Mouse (Mus musculus) spleen, embryonic (tissue): ENCODE data around the gene Pknox1.
"Not testable (repeated sequence)": the region's sequence is repeated elsewhere in the genome, so short reads cannot be mapped to it uniquely, and the experiment has no call there.

Experiments used
- CTCF ChIA-PET: fragments of 350-600 bp; sonication (Branson Sonifier 250); formaldehyde crosslinking; loops from one replicate; lab custom pipeline; 2022; lab: Charles Lee

Gene Pknox1

DNA sequence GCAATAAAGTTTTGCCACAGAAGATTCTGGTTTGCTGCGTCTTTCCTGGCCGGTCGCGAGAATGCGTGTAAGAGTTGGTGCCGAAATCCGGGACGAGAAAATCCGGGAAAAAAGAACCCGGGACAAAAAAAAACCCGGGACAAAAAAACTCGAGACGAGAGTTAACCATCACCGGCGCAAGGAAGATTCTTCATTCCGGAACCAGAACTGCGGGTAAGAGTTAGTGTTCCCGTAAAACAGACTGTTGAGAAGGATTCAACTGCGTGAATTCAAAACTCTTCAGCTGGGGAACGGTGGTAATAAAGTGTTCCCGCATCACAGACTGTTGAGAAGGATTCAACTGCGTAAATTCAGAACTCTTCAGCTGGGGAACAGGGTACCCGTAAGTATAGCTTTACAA, 11.9 kb upstream of the Pknox1 start:
- CTCF ChIA-PET = not testable (repeated sequence)

DNA sequence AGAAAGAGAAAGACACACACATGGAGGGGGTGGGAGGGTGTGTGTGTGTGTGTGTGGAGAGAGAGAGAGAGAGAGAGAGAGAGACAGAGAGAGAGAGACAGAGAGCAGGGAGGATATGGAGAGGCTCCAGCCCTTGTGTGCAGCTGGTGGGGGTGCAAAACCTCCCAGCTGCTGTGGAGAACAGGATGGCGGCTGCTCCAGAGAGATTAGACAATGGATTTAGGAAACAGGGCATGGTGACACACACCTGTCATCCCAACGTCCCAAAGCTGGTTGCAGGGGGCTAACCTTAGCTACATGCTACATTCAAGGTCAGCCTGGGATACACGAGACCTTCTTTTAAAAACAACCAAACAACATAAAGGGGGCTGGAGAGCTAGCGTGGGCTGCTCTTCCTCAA, 8.3 kb upstream of the Pknox1 start:
- CTCF ChIA-PET = no interaction called here

DNA sequence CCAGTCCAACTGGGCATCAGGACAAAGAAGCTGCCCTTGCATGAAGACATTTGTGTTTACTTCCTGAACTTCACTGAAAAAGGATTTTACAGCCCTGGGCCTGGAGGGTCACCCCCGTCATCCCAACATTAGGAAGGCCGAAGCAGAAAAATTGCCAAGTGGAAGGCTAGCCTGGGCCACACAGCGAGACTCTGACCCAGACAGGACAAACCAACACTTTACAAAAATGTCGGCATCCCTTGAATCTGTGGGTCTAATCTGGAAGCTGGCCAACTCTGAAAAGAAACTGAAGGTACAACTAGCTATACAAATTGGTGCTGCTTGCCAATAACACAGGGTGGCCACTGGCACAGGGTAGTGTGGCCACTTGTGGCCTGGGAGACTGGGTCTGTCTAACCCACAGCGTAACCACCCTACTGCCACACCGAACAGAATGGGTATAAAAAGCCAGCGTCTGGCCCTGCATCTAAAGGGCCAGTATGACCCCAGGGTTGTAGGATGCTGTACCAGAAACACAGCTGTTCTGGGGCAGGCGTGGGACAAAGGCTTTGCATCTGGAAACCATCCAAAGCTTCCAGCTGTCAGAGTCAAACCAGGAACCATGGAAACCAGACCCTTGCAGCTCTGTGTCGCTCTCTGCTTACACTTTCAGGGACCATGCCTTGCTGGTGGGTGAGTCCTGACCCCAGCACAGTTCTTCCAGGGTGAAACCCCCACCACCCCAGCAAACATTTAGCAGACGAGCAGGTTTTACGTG, 7.2 kb upstream of the Pknox1 start:
- CTCF ChIA-PET = no interaction called here

DNA sequence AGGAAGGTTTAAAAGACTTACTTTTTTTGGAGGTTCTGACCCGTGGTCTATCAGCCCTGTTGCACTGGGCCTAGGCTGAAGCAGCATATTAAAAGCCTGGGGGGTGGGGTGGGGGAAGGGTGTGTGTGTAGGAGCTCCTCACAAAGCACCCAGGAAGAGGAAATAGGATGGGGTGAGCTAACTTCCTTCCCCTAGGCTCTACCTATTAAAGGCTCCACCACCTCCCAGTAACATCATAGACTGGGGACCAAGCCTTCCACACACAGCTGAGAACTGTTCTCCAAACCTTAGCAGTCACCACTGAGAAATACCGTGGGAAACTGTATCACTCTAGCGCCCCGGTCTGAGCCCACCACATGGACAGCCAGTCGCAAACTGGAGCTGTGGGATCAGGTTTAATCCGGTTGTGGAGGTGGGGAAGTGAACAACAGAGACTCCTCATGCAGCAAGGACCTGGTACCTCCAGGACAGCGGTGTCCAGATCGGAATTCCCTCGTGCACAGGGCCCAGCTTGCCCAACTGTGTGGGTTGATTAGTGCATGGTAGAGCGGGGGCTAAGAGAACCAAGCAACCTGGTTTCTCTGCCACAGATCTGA, 6.5 kb upstream of the Pknox1 start:
- CTCF ChIA-PET = interaction anchor here (0.5 kb wide), 1 partner anchor 47 kb away, joined by 3 read pairs; no protein-coding TSS in a partner anchor

DNA sequence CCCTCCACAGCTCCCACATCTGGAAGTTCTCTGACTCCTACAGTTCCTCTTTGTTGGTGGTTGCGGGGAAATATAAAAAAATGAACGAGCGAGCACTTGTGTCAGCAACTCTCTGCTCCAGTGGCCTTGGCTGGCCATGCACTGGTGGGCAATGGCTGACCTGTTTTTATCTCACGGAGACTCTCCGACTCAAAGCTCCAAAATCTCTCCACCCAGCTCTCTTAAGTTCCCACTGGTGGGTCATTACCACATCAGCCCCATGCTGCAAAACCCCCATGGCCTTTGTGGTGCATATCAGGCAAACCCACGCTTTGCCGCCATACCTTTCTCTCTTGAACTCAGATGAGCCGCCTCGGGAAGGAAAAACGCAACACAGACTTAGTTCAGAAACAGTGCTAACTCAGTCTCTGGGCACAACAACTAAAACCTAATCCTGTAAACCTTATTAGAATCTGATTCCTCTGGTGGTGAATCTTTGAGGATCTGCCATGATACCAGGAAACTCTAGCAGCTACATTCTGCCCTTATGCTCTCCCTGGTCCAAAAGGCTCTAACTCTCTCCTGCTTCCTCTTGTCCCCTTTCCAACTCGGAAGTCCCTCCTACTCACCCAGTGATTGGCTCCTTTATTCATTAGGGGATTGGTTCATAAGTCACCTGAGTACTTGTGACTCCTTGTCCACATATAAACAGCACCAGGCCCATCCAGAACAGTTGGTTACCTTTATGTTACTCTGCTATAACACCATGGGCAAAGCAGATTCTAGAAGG, 5.3 kb upstream of the Pknox1 start:
- CTCF ChIA-PET = no interaction called here

DNA sequence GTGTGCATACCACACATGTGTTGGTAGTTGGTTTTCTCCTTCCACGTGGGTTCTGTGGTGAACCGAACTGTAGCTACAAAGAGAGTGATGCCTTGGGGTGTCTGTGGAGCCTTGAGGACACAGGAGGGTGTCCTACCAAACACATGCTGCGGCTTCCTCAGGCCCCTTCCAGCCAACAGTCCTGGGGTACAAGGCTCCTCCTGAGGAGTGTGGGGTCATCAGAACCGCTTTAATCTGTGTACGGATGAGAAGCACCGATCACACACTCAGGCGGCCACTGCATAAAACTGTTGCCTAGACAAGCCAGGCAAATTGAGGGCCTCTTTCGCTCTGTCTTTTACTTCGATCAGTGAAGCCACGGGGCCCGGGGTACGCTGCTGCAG, 911 bp upstream of the Pknox1 start:
- CTCF ChIA-PET = no interaction called here

DNA sequence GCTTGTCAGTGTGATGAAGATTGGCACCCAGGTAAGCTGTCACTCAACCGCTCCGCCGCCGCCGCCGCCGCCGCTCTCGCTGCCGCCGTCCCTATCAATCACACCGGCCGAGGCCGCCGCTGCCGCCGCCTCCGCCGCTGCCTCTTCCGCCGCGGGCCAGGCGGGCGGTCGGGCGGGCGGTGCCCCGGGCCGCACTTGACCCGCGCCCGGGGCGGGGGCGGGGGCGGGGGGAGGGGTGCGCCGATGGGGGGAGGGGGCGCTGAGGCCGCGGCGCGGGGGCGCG, 265 bp downstream of the Pknox1 start:
- CTCF ChIA-PET = no interaction called here

DNA sequence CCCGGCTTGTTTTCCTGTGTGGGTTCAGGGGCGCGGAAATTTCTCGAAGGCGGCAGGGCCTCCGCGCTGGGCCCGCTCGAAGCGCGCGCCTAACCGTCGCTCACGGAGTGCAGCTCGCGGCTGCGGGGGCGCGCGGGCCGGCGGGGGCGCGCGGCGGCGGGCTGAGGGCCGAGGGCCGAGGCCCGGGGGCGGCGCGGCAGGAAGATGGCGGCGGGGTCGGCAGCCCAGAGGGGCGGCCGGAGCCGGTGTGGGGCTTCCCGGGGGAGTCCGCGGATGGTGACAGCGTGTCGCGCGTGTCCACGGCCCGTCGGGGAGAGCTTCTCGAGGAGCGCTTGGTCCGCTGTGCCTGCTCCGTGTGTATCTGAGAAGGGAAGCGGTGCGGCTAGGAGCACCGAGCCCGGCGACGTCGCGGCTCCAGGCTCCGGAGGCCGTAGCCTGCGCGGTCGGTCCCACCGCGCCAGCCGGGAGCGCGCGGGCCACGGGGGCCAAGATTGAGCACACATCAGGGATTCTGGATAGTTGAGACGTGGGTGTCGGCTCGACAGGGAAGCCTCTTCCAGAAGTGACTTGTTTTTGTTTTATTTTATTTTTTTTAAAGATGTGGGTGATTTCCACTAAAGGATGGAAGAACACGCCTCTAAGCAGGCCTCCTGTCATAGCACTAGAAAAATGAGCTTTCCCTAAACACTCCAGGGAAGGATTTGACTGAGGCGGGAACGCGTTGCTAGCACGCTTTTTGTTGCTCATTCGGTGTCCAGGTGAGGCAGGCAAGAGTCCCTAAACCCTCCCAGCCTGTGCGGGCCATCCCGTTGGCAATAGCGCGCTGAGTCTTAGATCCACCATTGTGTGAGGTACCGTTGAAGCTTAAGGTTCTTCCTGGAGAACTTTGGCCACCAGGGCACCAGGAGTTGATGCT, 865 bp downstream of the Pknox1 start:
- CTCF ChIA-PET = no interaction called here

DNA sequence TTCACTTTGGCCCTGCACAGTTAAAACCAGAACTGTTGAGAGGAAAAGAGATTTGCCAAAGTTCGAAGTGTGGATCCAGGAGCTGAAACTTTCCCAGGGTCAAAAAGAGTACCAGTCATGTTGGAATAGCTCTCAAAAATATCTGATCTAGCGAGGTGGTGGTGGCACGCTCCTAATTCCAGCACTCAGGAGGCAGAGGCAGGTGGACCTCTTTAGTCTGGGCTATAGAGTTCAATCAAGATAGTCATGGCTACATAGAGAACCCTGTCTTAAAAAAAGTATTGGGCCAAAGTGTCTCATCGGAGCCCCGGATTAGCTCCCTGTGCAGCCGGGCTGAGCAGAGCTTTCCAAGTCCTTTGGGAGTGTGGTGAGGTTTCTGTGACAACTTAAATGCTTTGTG, 1.7 kb downstream of the Pknox1 start:
- CTCF ChIA-PET = no interaction called here

DNA sequence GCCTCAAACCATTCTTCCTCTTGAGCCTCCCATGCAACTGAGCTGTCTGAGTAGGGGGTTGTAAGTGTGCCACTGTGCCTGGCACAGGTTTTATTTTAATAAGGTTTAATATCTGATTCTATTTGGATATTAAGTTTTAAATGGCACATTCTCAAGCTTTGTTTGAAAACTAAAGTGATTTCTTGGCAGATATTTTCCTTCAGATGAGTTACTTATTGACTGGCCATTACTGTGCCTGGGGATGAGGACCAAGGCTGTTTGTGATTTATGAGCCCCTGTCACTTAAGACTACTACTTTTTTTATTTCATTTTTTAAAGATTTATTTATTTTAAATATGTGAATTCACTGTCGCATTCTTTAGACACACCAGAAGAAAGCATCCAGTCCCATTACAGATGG, 5.2 kb downstream of the Pknox1 start:
- CTCF ChIA-PET = no interaction called here

DNA sequence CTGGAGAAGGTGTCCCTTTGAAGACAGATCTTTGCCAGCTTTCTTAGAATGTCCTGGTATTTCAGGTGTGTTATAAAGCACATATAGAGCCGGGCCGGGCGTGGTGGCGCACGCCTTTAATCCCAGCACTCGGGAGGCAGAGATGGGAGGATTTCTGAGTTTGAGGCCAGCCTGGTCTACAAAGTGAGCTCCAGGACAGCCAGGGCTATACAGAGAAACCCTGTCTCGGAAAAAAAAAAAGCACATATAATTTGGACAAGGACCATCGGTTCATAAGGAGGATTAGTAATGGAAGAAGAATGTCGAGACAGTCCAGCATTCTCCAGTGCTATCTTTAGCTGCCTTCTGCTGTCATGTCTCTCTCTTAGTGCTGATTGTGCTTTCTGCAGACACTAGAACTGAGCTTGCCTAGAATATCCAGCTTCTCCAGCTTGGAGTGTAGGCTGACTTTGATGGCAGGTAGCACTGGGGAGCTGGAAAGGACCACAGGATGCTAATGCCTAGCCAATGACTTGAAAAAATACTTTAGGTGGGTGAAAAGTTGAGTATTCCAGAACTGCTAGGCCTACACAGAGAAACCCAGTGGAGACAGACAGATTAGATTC, 5.9 kb downstream of the Pknox1 start:
- CTCF ChIA-PET = no interaction called here

DNA sequence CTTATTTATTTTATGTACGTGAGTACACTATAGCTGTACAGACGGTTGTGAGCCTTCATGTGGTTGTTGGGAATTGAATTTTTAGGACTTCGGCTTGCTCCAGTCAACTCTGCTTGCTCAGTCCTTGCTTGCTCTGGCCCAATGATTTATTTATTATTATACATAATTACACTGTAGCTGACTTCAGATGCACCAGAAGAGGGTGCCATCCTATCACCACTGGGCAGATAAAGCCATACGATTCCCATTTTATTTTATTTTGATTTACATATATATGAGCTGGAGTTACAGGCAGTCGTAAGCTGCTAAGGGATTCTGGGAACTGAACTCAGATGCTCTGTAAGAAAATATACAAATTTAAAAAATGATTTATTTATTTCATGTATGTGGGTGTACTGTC, 7.2 kb downstream of the Pknox1 start:
- CTCF ChIA-PET = interaction anchor here (0.8 kb wide), 1 partner anchor 568 kb away, joined by 13 read pairs; no protein-coding TSS in a partner anchor

DNA sequence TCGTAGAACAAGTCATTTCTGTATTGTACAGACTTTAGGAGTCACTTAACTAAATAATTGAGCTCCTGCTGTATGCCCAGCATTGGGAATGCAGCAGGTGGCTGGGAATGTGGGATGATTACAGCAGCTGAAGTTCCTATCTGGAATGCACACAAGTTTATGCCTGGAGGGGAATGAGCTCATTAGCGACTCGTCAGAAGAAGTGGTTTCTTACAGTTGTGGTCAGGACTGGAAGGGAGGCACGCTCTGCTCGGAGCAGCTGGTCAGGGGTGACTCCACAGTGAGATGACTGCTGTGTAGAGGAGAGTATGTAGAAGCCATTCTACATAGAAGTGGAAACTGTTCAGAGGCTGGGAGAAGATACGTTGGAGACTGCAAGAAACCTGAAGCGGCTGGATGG, 10.1 kb downstream of the Pknox1 start:
- CTCF ChIA-PET = no interaction called here

DNA sequence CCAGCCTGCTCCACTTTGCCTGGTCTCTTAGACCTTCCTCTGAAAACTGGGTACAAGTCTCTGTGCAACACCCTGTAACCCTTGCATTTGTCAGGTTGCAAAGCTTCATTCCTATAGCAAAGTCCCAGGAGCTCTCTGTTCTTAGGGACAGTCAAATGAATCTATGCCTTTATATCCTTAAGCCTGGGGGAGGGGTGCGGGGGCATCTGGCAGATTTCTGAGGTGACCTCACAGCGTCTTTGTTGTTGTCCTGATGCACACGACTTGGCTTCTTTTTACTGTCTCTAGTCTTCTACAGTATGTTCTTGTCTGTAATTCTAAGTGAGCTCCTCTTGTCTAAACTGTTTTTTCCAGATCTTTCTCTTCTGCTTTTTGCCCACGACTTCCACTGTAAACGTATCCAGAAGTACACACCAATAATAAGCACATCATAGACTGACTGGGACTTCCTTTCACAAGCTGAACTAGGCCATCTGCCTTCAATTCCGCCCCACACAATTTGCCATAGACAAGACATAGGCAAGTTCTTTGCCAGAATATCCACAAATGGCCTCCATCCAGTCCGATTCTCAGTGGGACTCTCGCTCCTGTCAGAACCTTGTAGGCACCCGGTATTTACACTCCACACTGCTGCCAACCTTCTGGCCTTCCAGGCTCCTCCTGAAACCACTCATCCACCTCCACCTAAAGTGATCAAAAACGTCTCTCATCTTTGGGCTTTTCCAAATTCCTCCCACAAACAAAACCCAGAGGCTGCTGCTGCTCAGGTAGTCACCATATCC, 12.1 kb downstream of the Pknox1 start:
- CTCF ChIA-PET = interaction anchor here (0.7 kb wide), 1 partner anchor 251 kb away, joined by 3 read pairs; no protein-coding TSS in a partner anchor

DNA sequence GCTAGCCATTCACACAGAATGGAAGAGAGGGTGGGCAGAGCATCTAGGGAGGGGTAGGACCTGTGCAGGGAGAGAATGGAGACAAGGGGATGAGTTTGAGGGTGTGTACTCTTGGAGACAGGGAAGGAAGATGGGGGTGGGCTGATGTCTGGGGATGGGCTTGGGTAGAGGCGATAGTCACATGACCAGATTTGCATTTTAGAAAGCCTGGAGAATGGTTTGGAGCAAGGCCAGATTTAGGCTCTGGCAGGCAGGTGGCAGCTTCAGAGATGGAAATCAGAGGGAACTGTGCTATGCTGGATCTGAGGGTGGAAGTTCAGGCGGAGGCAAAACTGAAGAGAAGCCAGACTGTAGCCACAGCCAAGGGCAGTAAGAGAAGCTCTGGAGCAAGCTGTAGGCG, 15.8 kb downstream of the Pknox1 start:
- CTCF ChIA-PET = no interaction called here

DNA sequence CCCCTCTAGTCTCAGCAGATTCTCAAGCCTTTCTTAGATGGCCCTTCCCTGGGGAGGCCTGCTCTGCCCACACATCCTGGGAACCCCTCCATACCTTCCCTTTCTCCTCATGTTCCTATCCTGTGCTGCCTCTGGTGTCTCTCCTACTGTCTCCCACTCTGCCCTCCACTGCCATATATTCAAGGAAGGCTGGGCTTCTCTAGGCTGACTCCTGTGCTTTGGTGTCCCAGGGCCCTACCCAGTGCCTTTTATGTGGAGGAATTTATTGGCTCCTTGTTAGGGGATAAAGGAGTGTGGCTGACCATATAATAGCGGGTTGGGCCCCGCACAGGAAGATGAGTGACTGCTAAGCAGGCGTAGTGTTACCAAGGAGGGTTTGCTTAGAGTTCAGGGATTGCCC, 18.7 kb downstream of the Pknox1 start:
- CTCF ChIA-PET = no interaction called here

DNA sequence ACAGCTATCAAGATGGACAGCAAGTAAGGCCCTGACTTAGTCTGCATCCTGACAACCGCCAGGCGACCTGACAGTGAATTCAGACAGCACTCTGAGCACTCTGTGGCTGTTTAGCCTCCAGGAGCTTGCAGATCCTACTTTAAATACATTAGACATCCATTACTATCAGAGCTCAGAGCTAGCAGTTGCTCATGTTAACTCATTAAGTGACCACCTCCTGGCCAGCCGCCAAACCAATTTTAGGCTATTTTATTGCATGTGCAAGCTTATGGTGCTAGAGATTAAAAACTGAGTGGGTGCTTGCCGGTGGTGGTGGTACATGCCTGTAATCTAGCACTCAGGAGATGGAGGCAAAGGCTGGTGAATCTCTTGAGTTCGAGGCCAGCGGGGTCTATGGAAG, 19.2 kb downstream of the Pknox1 start:
- CTCF ChIA-PET = no interaction called here

DNA sequence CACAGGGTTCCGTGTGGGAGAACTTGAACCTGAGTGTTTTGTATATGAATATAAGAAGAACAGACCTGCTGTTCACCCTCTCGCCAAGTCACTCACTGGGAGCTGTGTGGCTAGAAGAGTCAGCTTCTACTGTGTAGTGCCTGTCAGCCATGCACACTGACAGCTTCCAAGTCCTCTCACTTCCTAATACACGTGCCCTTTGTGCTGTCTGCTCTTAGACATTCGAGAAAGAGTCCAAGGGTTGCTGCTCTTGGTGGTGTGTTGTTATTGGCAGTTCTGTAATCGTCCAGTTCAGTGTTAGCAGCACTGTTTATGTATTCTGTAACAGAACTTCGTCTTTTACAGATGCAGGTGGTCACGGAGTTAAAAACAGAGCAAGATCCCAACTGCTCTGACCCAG, 23.6 kb downstream of the Pknox1 start:
- CTCF ChIA-PET = no interaction called here

DNA sequence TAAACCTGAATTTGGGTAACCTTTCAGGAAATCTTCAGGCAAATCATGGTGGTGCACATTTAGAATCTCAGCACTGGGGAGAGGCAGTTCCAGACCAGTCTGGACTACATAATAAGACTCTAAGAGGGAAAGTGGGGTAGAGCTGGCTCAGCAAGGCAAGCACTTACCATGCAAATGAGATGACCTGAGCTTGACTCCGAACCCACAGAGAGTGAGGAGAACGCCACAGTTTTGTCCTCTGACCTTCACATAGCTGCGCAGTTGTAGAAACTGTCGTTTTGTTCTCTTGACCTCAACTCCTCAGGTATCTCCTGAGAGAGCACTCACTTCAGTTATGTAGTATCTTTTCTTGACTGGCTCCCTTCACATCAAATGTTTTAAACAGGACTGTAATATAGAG, 24.2 kb downstream of the Pknox1 start:
- CTCF ChIA-PET = no interaction called here

DNA sequence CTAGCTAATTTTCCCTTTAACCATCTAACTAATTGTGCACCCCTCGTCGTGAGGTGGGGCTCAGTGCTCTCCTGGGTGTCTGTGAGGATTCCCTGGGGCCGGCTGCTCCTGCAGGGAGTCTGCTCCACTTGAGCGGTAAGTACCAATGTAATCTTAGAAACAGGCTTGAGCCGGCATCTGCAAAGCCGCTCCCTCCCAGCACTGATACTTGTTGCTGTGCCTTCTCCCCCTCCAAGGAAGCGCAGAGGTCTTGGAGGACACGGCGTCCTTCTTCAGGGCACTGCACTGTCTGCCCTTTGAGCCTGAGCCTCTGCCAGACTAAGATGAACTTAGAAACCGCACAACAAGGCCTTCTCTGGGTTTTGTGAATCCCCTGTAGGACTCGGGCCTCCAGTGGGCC, 26.3 kb downstream of the Pknox1 start:
- CTCF ChIA-PET = no interaction called here

DNA sequence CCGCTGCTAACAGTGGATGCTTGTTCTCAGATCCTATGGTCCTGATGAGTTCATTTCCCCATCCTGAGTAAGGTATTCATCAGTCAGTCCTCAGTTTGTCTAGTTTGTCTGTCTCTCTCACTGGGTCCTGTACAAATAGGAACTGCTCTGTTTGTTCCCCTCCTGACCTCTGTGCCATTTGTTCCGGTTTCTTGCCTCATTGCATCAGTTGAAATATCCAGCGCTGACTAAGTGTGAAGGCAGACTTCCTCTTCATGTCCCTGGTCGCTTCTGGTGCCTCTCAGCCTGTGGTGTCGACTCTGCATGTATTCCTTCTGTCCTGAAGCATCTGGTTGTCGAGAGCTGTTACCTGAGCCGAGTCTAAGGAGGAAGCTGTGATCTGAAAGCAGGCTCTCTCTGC, 30.1 kb downstream of the Pknox1 start:
- CTCF ChIA-PET = no interaction called here
